Mouse (Mus musculus) MEL (cell line): ENCODE data around the gene Thbs2. TPM values are rescaled to one million over a fixed set of nuclear protein-coding genes. Genes with fewer than 3 reads are reported as not detected.

ENCODE experiments used
- DNase-seq: peaks from one replicate; pipeline ENCODE4 v3.0.0; 2011; ENCODE audit warnings: low read depth, low spot score
- H3K27ac ChIP-seq: 2 replicates; pipeline ENCODE4 v1.5.1; 2012; ENCODE audit warnings: low read depth, mild to moderate bottlenecking, control low read depth, low read length, moderate library complexity; ENCODE audit not compliant: control insufficient read depth
- H3K27me3 ChIP-seq, 2 experiments: fragments of 150-350 bp in 1 of 2; sonication (generic) in 1 of 2; 2 replicates each; pipeline ENCODE4 v1.6.1; 2012; ENCODE audit warnings: low read length in 2 of 2, mild to moderate bottlenecking in 2 of 2, improper control_type of control experiment in 1 of 2, moderate library complexity in 1 of 2; ENCODE audit not compliant: insufficient read depth in 2 of 2, control insufficient read depth in 1 of 2
- H3K36me3 ChIP-seq, 2 experiments: 2 replicates each; pipeline ENCODE4 v1.6.1; 2012 to 2014; ENCODE audit warnings: low read length in 2 of 2, improper control_type of control experiment in 1 of 2, inconsistent platforms in 1 of 2, mild to moderate bottlenecking in 1 of 2; ENCODE audit not compliant: insufficient read depth in 2 of 2, control insufficient read depth in 1 of 2
- H3K4me1 ChIP-seq, 2 experiments: fragments of 150-350 bp in 1 of 2; sonication (generic) in 1 of 2; 2 replicates each; pipeline ENCODE4 v1.6.1; 2012; ENCODE audit warnings: low read length in 2 of 2, improper control_type of control experiment in 1 of 2, mild to moderate bottlenecking in 1 of 2; ENCODE audit not compliant: insufficient read depth in 2 of 2, control insufficient read depth in 1 of 2
- H3K4me3 ChIP-seq, 2 experiments: fragments of 150-350 bp in 1 of 2; sonication (generic) in 1 of 2; 2 replicates each; pipeline ENCODE4 v1.5.1; 2012; ENCODE audit warnings: low read depth in 2 of 2, low read length in 2 of 2, mild to moderate bottlenecking in 2 of 2, moderate library complexity in 2 of 2, control low read depth in 1 of 2, improper control_type of control experiment in 1 of 2; ENCODE audit not compliant: control insufficient read depth in 1 of 2, insufficient read depth in 1 of 2
- H3K79me2 ChIP-seq: 2 replicates; pipeline ENCODE4 v1.6.1; 2012; ENCODE audit warnings: mild to moderate bottlenecking, low read length, moderate library complexity; ENCODE audit not compliant: control insufficient read depth, poor library complexity, insufficient read depth
- H3K9ac ChIP-seq: 2 replicates; pipeline ENCODE4 v1.6.1; 2012; ENCODE audit warnings: low read depth, mild to moderate bottlenecking, control low read depth, low read length, moderate library complexity; ENCODE audit not compliant: control insufficient read depth, poor library complexity, severe bottlenecking
- H3K9me3 ChIP-seq: fragments of 150-350 bp; sonication (generic); replicated peaks from 2 replicates; pipeline ENCODE4 v1.6.1; 2012; ENCODE audit warnings: mild to moderate bottlenecking, low read length, improper control_type of control experiment, moderate library complexity; ENCODE audit not compliant: insufficient read depth
- CHD1 ChIP-seq: IDR thresholded peaks from 2 replicates; pipeline ENCODE4 v1.6.1; 2012; ENCODE audit warnings: low read depth, mild to moderate bottlenecking, inconsistent platforms, low read length, improper control_type of control experiment
- ELF1 ChIP-seq: IDR thresholded peaks from 2 replicates; pipeline ENCODE4 v1.6.1; 2014; ENCODE audit warnings: low read depth, mild to moderate bottlenecking, inconsistent platforms, low read length, improper control_type of control experiment, moderate library complexity
- ETS1 ChIP-seq: IDR thresholded peaks from 2 replicates; pipeline ENCODE4 v1.6.1; 2012; ENCODE audit warnings: low read depth, mild to moderate bottlenecking, inconsistent platforms, low read length, improper control_type of control experiment, moderate library complexity
- GABPA ChIP-seq: IDR thresholded peaks from 2 replicates; pipeline ENCODE4 v1.6.1; 2012; ENCODE audit warnings: low read depth, mild to moderate bottlenecking, inconsistent platforms, low read length, improper control_type of control experiment, moderate library complexity
- JUND ChIP-seq: IDR thresholded peaks from 2 replicates; pipeline ENCODE4 v1.6.1; 2011; ENCODE audit warnings: low read depth, mild to moderate bottlenecking, improper control_type of control experiment, low read length
- KAT2A ChIP-seq: conservative IDR thresholded peaks from 2 replicates; pipeline ENCODE4 v1.6.1; 2012; ENCODE audit warnings: low read depth, low read length, improper control_type of control experiment, inconsistent platforms
- MAFK ChIP-seq: IDR thresholded peaks from 2 replicates; pipeline ENCODE4 v1.6.1; 2011; ENCODE audit warnings: low read depth, mild to moderate bottlenecking, low read length, improper control_type of control experiment, borderline replicate concordance
- MAX ChIP-seq: IDR thresholded peaks from 2 replicates; pipeline ENCODE4 v1.6.1; 2011; ENCODE audit warnings: low read length, improper control_type of control experiment
- MAZ ChIP-seq: IDR thresholded peaks from 2 replicates; pipeline ENCODE4 v1.6.1; 2012; ENCODE audit warnings: low read depth, mild to moderate bottlenecking, inconsistent platforms, low read length, improper control_type of control experiment
- MEF2A ChIP-seq: IDR thresholded peaks from 2 replicates; pipeline ENCODE4 v1.6.1; 2014; ENCODE audit warnings: low read depth, mild to moderate bottlenecking, inconsistent platforms, low read length, improper control_type of control experiment; ENCODE audit not compliant: poor library complexity, insufficient replicate concordance, severe bottlenecking; ENCODE audit errors: extremely low read depth
- MYB ChIP-seq: IDR thresholded peaks from 2 replicates; pipeline ENCODE4 v1.6.1; 2011; ENCODE audit warnings: mild to moderate bottlenecking, low read depth, low read length, improper control_type of control experiment
- MYC ChIP-seq: IDR thresholded peaks from 2 replicates; pipeline ENCODE4 v1.6.1; 2011; ENCODE audit warnings: low read depth, mild to moderate bottlenecking, low read length, improper control_type of control experiment, moderate library complexity
- RAD21 ChIP-seq: IDR thresholded peaks from 2 replicates; pipeline ENCODE4 v1.6.1; 2011; ENCODE audit warnings: mild to moderate bottlenecking, low read depth, low read length, improper control_type of control experiment
- SMC3 ChIP-seq: IDR thresholded peaks from 2 replicates; pipeline ENCODE4 v1.6.1; 2011; ENCODE audit warnings: low read depth, low read length, improper control_type of control experiment
- USF1 ChIP-seq: IDR thresholded peaks from 2 replicates; pipeline ENCODE4 v1.6.1; 2014; ENCODE audit warnings: low read depth, mild to moderate bottlenecking, inconsistent platforms, low read length, improper control_type of control experiment, moderate library complexity
- ZC3H11A ChIP-seq: IDR thresholded peaks from 2 replicates; pipeline ENCODE4 v1.6.1; 2012; ENCODE audit warnings: low read depth, mild to moderate bottlenecking, inconsistent platforms, low read length, improper control_type of control experiment
- ZKSCAN1 ChIP-seq: IDR thresholded peaks from 2 replicates; pipeline ENCODE4 v1.6.1; 2012; ENCODE audit warnings: low read depth, mild to moderate bottlenecking, inconsistent platforms, low read length, improper control_type of control experiment, moderate library complexity
- polyA plus RNA-seq, 2 experiments: library from polyadenylated mRNA; stranded (reverse) in 1 of 2; unstranded in 1 of 2; fragments of >175 nt in 1 of 2; fragments of >200 nt in 1 of 2; gene quantifications; 2 replicates each; pipeline versions ENCODE4 v1.2.1 to v1.2.4; 2012; ENCODE audit warnings: low replicate concordance in 2 of 2, low read depth in 1 of 2; ENCODE audit not compliant: insufficient read length in 2 of 2, insufficient read depth in 1 of 2, missing spikeins in 1 of 2
- total RNA-seq: library from RNA; depleted of rRNA; stranded (reverse); fragments of 300-350 nt; gene quantifications from 2 replicates; pipeline ENCODE4 v1.2.3, GENCODE M21; 2012

Gene Thbs2
- total and polyA plus RNA-seq, 3 experiments, result not detected

DNA sequence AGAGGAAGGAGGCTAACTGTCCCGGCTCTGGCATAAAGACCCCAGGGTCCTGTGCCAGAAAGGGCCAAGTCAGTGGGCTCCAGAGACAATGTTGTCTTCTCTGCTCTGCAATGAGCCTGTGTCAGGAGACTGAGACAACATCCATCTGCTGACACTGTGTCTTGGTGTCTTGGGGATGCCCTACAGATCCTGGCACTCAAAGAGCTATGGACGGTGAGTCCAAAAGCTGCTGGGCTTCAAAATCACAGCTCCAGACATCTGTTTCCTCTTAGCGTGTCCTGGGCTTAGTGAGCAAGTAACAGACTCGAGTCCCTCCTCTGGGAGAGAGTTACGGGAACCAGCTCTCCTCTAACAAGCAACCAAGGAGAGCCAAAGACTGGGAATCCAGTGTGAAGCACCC is 6.2 kb upstream of the Thbs2 start:
- H3K27me3 ChIP-seq, result no peaks in the 10 kb centered on the region
- no peaks in the 10 kb centered on the region for H3K4me1 ChIP-seq
- H3K4me3 ChIP-seq, result no peak overlapping the region
- no peaks in the 10 kb centered on the region for H3K79me2 ChIP-seq
- H3K9me3 ChIP-seq, result no peaks in the 10 kb centered on the region
- H3K36me3 ChIP-seq, result no peaks in the 10 kb centered on the region
- no peak overlapping the region for H3K27ac ChIP-seq
- H3K9ac ChIP-seq, result no peak overlapping the region
- TF ChIP-seq MEF2A (no peak), USF1 (no peak), JUND (no peak), CHD1 (no peak), MYB (no peak), ELF1 (no peak), RAD21 (no peak), SMC3 (no peak), ZC3H11A (no peak), MYC (no peak), MAZ (no peak), KAT2A (no peak)
- DNase-seq, result no peak

DNA sequence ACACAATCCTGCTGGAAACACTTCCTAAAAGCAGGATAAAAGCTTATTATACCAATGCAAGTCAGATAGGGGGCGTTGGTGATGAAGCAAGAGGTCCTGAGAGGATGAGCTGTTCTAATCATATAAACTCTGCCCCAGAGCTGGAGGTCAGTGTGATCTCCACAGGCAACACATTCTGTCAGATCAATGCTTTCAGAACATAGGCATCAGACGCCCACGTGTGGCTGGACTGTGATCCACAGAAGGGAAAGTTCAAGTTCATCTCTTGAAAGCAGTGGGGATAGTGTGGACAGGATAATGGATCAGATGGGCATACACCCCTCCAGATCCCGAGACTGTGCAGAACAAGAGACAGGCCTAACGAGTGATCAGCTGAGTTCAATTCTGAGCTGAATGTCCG is 4.2 kb upstream of the Thbs2 start:
- Histone ChIP-seq H3K9ac (no peak overlapping the region), H3K4me3 (no peak overlapping the region), H3K9me3 (no peaks in the 10 kb centered on the region), H3K27me3 (no peaks in the 10 kb centered on the region), H3K36me3 (no peaks in the 10 kb centered on the region), H3K4me1 (no peaks in the 10 kb centered on the region), H3K27ac (no peak overlapping the region), H3K79me2 (no peaks in the 10 kb centered on the region)
- DNase-seq, result no peak
- TF ChIP-seq GABPA (no peak), MAX (no peak), KAT2A (no peak), ZKSCAN1 (no peak), ETS1 (no peak), MAFK (no peak), RAD21 (no peak)
